Mouse (Mus musculus): ENCODE results near the gene Zbtb48. TPM values are rescaled to one million over a fixed set of nuclear protein-coding genes. Genes with fewer than 3 reads are reported as not detected.

The Zbtb48 gene
- polyA plus RNA-seq, 1 experiment from 2014 or later, result 25.0 TPM

DNA sequence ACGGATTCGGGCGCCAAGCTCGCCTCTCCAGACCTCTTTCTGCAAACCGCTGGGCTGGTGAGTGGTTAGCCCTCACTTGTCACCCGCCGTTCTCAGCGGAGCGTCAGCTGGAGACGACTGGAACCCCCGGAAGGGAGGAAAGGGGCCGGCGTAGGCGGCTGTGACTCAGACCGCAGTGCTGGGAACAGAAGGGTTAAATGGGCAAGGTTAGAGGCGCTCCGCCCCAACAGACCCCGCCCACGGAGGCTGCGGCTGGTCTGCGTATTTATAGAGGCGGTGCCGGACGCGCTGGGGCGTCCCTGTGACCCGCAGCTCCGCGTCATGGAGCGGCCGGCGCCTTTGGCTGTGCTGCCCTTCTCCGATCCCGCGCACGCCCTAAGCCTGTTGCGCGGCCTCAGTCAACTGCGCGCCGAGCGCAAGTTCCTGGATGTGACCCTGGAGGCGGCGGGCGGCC, 18.8 kb downstream of the Zbtb48 start, which contains the start of gene Klhl21:
Gene Klhl21, plus strand, starts transcription at position 182 of the 454 bp plus-strand sequence.
- Histone ChIP-seq H3K9me3 (no peaks in the 10 kb centered on the region), H3K4me1 (peaks cover 54% of the 10 kb centered on the region), H3K36me3 (replicated peaks) (peaks cover 19% of the 10 kb centered on the region), H3K27me3 (replicated peaks; ENCODE audit: low read depth, poor library complexity, severe bottlenecking) (peaks cover 22% of the 10 kb centered on the region), H3K4me3 (peak within 1 kb of the TSS; percentile 78), H3K27ac (replicated peaks) (peak within 1 kb of the TSS; percentile 83)
- peak; percentile 96 for DNase-seq (ENCODE audit: low spot score)
- WGBS, result under 1% methylated on average over 45 of the region's 45 CpGs

DNA sequence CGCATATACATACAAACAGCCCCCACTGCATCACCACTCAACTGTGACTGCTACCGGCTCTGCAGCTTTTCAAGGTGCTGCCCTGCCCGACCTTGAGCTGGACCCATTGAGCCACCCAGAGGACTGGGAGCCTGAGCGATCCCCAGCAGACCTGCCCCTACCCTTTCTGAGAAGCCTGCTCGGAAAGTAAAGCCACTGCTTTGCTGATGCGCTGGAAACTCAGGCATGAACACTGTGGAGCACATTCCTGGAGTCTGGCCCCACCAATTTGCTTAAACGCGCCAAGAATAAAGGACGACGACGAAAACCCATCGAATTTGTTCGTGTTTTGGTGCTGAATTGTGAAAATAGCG, 19.3 kb downstream of the Zbtb48 start:
- Histone ChIP-seq H3K27me3 (replicated peaks; ENCODE audit: low read depth, poor library complexity, severe bottlenecking) (peaks cover 22% of the 10 kb centered on the region), H3K4me3 (peak overlapping the region; percentile 78), H3K36me3 (replicated peaks) (peaks cover 13% of the 10 kb centered on the region), H3K9me3 (no peaks in the 10 kb centered on the region), H3K27ac (replicated peaks) (no peak overlapping the region), H3K4me1 (peaks cover 54% of the 10 kb centered on the region)
- no peak for DNase-seq (ENCODE audit: low spot score)
- WGBS, result 1% methylated on average over 14 of the region's 14 CpGs

DNA sequence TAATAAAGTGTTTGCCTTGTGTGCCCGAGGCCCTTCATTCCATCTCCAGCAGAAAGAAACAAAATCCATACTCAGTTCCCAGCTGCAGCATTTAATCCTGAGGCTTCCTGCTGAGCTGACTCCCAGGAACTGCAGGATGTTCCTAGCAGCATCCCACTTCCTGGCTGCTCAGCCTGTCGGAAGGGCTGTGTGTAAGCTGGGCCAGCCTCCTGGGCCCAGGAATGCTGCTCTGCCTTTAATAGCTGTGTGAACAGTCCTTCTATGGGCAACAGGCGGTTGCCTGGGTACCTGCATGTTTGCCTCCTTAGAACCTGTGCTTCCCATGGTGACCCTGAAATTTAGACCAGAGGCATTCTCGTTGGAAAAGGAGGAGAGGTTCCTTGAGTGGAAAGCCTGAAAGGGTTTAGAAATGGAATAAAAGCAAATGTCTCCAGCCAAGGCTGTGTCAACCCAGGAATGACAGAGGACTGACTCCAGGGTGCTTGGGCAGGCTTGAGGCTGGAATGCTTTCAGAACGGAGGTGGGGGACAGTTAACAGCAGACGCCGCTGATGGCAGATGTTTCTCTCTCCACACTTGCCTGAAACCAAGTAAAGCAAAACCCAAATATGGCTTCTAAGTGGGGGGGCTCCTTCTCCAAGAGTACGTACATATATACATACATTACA, 19.9 kb downstream of the Zbtb48 start:
- Histone ChIP-seq H3K27me3 (replicated peaks; ENCODE audit: low read depth, poor library complexity, severe bottlenecking) (peaks cover 22% of the 10 kb centered on the region), H3K36me3 (replicated peaks) (peaks cover 8% of the 10 kb centered on the region), H3K4me3 (peak overlapping the region; percentile 78), H3K9me3 (no peaks in the 10 kb centered on the region), H3K27ac (replicated peaks) (no peak overlapping the region), H3K4me1 (peaks cover 54% of the 10 kb centered on the region)
- no peak for DNase-seq (ENCODE audit: low spot score)
- 5% methylated on average over 8 of the region's 8 CpGs for WGBS

- Histone ChIP-seq H3K4me1 (peaks cover 51% of the 10 kb centered on the region), H3K27ac (replicated peaks) (no peak overlapping the region), H3K27me3 (replicated peaks; ENCODE audit: low read depth, poor library complexity, severe bottlenecking) (peaks cover 22% of the 10 kb centered on the region), H3K36me3 (replicated peaks) (peaks cover under 1% of the 10 kb centered on the region; the same call in 1 of the 2 replicates), H3K9me3 (no peaks in the 10 kb centered on the region), H3K4me3 (0 out of 2 replicates have a peak overlapping the region, but pooled peaks have one; percentile 11)
- 6% methylated on average over 3 of the region's 3 CpGs for WGBS
- DNase-seq (ENCODE audit: low spot score), result no peak
Measured at GRCm38 (mm10) chr4:152006812-152007211, 20.7 kb downstream of the Zbtb48 start.

DNA sequence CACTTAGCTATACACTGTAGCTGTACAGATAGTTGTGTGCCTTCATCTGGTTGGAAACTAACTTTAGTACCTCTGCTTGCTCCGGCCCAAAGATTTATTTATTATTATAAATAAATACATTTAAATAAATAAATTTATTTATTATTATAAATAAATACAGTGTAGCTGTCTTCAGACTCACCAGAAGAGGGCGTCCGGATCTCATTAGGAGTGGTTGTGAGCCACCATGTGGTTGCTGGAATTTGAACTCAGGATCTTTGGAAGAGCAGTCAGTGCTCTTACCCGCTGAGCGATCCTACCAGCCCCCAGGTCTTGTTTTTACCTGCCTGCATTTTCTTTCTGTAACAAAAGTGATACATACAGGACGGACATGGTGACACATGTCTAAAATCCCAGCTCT, 21.3 kb downstream of the Zbtb48 start:
- Histone ChIP-seq H3K27ac (replicated peaks) (no peak overlapping the region), H3K36me3 (replicated peaks) (no peaks in the 10 kb centered on the region), H3K4me1 (peaks cover 44% of the 10 kb centered on the region), H3K9me3 (no peaks in the 10 kb centered on the region), H3K4me3 (no peak overlapping the region), H3K27me3 (replicated peaks; ENCODE audit: low read depth, poor library complexity, severe bottlenecking) (peaks cover 22% of the 10 kb centered on the region)
- WGBS, result 72% methylated on average over 6 of the region's 6 CpGs
- no peak for DNase-seq (ENCODE audit: low spot score)

DNA sequence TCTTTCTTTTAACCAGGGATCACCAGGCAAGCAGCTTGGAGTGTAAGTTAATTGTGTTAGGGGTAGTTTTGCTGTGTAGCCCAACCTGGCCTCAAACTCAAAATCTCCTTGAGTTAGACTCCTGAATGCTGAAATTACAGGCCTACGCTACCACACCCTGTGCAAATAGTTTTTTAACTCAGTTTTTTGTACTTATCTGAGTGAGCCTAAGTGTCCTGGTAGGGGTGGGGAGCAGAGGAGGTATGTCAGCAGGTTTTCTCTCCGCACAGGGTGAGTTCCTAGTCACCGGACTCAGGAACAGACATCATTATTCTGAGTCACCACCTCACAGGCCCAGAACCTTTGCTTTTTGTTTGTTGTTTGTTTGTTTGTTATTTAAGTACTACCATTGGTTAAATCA, 25.4 kb downstream of the Zbtb48 start:
- Histone ChIP-seq H3K27me3 (replicated peaks; ENCODE audit: low read depth, poor library complexity, severe bottlenecking) (peaks cover 13% of the 10 kb centered on the region), H3K4me3 (no peak overlapping the region), H3K9me3 (no peaks in the 10 kb centered on the region), H3K4me1 (peaks cover 17% of the 10 kb centered on the region), H3K36me3 (replicated peaks) (no peaks in the 10 kb centered on the region), H3K27ac (replicated peaks) (no peak overlapping the region)
- WGBS, result 95% methylated on average over 3 of the region's 3 CpGs
- no peak for DNase-seq (ENCODE audit: low spot score)

DNA sequence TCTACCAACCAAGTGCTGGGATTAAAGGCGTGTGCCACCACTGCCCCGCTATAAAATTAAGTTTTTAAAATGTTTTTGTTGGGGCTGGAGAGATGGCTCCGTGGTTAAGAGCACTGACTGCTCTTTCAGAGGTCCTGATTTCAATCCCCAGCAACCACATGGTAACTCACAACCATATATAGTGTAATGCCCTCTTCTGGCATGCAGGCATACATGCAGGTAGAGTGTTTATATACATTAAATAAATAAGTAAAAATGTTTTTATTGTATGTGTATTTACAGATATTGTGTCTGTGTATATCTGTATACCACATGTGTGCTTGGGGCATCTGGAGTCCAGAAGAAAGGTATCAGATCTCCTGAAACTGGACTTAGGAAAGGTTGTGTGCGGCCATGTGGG, 26.1 kb downstream of the Zbtb48 start:
- Histone ChIP-seq H3K9me3 (no peaks in the 10 kb centered on the region), H3K27ac (replicated peaks) (no peak overlapping the region), H3K27me3 (replicated peaks; ENCODE audit: low read depth, poor library complexity, severe bottlenecking) (peaks cover 6% of the 10 kb centered on the region; the same call in 1 of the 2 replicates), H3K4me3 (no peak overlapping the region), H3K36me3 (replicated peaks) (no peaks in the 10 kb centered on the region), H3K4me1 (peaks cover 13% of the 10 kb centered on the region)
- no peak for DNase-seq (ENCODE audit: low spot score)
- 72% methylated on average over 4 of the region's 4 CpGs for WGBS

GRCm38 (mm10) chr4:152000906-152001305, 26.6 kb downstream of the Zbtb48 start:
- no peak for DNase-seq (ENCODE audit: low spot score)

GRCm38 (mm10) chr4:151999481-151999880, 28.0 kb downstream of the Zbtb48 start:
- H3K27me3 ChIP-seq (replicated peaks; ENCODE audit: low read depth, poor library complexity, severe bottlenecking), result 0 out of 2 replicates have a peak, but pooled peaks cover 5% of the 10 kb centered on the region
- 43% methylated on average over 3 of the region's 3 CpGs for WGBS

More at GRCm38 (mm10) chr4:152000906-152001305, 26.6 kb downstream of the Zbtb48 start:
- 0 out of 2 replicates have a peak, but pooled peaks cover 5% of the 10 kb centered on the region for H3K27me3 ChIP-seq (replicated peaks; ENCODE audit: low read depth, poor library complexity, severe bottlenecking)
- H3K36me3 ChIP-seq (replicated peaks), result no peaks in the 10 kb centered on the region
- no peak overlapping the region for H3K4me3 ChIP-seq
- H3K9me3 ChIP-seq, result no peaks in the 10 kb centered on the region
- 63% methylated on average over 4 of the region's 4 CpGs for WGBS
- H3K27ac ChIP-seq (replicated peaks), result no peak overlapping the region
- peaks cover 13% of the 10 kb centered on the region for H3K4me1 ChIP-seq

GRCm38 (mm10) chr4:151997701-151998100, 29.8 kb downstream of the Zbtb48 start:
- H3K27me3 ChIP-seq (replicated peaks; ENCODE audit: low read depth, poor library complexity, severe bottlenecking), result 0 out of 2 replicates have a peak, but pooled peaks cover 5% of the 10 kb centered on the region
- 65% methylated on average over 3 of the region's 3 CpGs for WGBS
- H3K4me1 ChIP-seq, result peaks cover 26% of the 10 kb centered on the region
- no peak overlapping the region for H3K27ac ChIP-seq (replicated peaks)
- H3K36me3 ChIP-seq (replicated peaks), result peaks cover 8% of the 10 kb centered on the region
- H3K4me3 ChIP-seq, result peak overlapping the region; percentile 100
- no peak for DNase-seq (ENCODE audit: low spot score)
- H3K9me3 ChIP-seq, result no peaks in the 10 kb centered on the region

More at GRCm38 (mm10) chr4:151999481-151999880, 28.0 kb downstream of the Zbtb48 start:
- no peak overlapping the region for H3K27ac ChIP-seq (replicated peaks)
- no peaks in the 10 kb centered on the region for H3K36me3 ChIP-seq (replicated peaks)
- H3K4me1 ChIP-seq, result peaks cover 14% of the 10 kb centered on the region
- no peak overlapping the region for H3K4me3 ChIP-seq
- no peaks in the 10 kb centered on the region for H3K9me3 ChIP-seq
- no peak for DNase-seq (ENCODE audit: low spot score)

DNA sequence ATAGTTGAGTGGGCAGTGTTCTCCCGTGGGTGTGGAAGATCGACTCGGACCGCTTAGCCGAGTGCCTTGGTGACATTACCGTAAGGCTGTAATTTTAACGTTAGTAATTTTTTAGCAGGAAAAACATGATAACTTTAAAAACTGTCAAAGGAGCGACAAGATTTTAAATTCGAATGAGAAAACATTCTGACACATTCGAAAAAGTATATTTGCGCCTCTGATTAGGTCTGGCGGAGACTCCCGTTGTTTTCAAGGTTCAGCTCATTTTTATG, 30.6 kb downstream of the Zbtb48 start:
- H3K27me3 ChIP-seq (replicated peaks; ENCODE audit: low read depth, poor library complexity, severe bottlenecking), result 0 out of 2 replicates have a peak, but pooled peaks cover 5% of the 10 kb centered on the region
- H3K27ac ChIP-seq (replicated peaks), result peak overlapping the region; percentile 94
- DNase-seq (ENCODE audit: low spot score), result no peak
- peaks cover 16% of the 10 kb centered on the region for H3K36me3 ChIP-seq (replicated peaks)
- WGBS, result 7% methylated on average over 13 of the region's 13 CpGs
- H3K4me1 ChIP-seq, result peaks cover 26% of the 10 kb centered on the region
- no peaks in the 10 kb centered on the region for H3K9me3 ChIP-seq
- peak overlapping the region; percentile 100 for H3K4me3 ChIP-seq

GRCm38 (mm10) chr4:151996173-151996950, 31.1 kb downstream of the Zbtb48 start, which contains the start of gene Phf13:
Gene Phf13, minus strand, starts transcription at chr4:151996258.
- WGBS, result under 1% methylated on average over 94 of the region's 94 CpGs
- H3K9me3 ChIP-seq, result no peaks in the 10 kb centered on the region
- H3K4me1 ChIP-seq, result peaks cover 26% of the 10 kb centered on the region
- peak within 1 kb of the TSS; percentile 100 for H3K4me3 ChIP-seq
- peak; percentile 100 for DNase-seq (ENCODE audit: low spot score)
- H3K36me3 ChIP-seq (replicated peaks), result peaks cover 21% of the 10 kb centered on the region
- H3K27ac ChIP-seq (replicated peaks), result peak within 1 kb of the TSS; percentile 94
- H3K27me3 ChIP-seq (replicated peaks; ENCODE audit: low read depth, poor library complexity, severe bottlenecking), result 0 out of 2 replicates have a peak, but pooled peaks cover 5% of the 10 kb centered on the region
